Mouse (Mus musculus) Muller cell, postnatal 12 days (primary cell): ENCODE measurements around the gene Camk2n2.
A peak's percentile ranks its signal among the peaks of the same experiment; 100 is the strongest.

ENCODE experiments used
- DNase-seq: peaks from one replicate; pipeline ENCODE4 v3.0.0-alpha.2; 2015; ENCODE audit errors: inconsistent ontology term

Gene Camk2n2

DNA sequence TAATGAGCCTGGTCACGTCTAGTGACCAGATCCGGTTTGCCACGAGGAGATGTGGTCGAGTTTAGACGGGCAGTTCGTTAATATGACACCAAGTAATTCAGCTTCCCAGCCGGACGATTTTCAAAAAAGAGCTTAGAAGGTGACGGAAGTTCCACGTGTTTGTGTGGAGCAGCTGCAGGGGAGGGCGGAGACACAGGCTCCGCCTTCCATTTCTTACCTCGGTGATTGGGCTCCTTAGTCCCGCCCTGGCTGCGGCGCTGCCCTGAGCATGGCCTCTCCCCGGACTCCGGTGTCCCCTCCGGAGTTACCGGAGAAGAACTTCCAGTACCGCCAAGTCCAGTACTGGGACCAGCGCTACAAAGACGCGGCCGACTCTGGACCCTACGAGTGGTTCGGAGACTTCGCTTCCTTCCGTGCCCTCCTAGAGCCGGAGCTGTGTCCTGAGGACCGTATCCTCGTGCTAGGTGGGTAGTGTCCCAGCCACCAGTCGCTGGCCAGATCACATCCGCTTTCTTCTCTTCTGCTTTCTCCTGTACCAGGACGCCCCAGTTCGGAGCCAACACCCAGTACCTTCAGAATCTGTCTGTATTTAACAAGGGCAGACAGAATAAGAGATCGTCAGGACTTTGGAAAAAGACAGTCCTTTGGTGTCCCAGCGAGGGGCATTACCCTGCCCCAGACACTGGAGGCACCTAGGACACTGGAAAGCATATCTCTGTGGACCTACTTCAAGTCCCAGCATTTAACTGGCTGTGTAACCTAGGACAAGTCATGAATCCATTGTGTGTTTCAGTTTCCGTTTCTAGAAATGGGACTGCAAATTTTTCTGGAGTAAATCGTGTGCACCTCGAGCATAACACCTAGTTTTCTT, 9.5 kb downstream of the Camk2n2 start, which contains the start of the genes Eef1akmt4, Gm49333 and Alg3:
TSS of gene Eef1akmt4 (plus strand) at position 237 of the 871 bp plus-strand sequence.
TSS of gene Gm49333 (plus strand) at position 254 of the 871 bp plus-strand sequence.
TSS of gene Alg3 (minus strand) at position 379 of the 871 bp plus-strand sequence.
- DNase-seq, result peak; percentile 92

DNA sequence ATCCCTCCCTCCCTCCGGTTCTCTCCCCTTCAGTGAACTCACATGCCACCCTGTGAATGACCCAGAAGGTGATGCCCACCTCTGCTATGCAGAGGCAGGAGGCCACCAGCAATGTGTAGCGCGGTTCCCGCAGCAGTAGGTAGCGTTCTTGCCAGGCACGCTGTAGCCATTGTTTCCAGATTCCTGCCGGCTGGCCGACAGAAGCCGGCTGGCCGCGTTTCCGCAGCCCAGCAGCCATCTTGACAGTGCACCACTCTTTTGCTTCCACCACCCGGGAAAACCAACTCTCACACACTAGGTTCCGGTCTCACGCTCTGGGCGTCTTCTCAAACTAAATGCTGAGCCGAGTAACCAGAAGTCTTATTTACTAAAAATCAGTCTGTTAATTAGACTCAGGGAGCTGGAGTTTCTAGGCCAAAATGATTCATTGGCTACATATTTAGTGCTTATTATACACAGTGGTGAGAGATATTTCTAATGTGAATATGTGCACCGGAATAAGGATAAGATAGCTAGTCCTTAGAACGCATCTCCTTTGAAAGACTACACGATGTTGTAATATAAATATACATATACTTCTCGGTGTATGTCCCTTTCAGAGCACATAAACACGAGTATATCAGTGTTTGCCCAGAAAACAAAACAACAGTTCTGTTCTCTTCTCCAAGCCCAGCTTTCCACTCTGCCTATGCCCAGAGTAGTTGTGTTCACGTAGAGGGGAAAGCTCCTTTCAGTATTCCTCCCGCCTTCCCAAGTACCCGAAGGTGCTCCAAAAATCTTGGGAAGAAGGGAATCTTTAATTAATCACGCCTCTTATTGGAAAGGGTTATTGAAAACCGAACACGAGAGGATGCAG, 10.4 kb downstream of the Camk2n2 start:
- DNase-seq, result peak; percentile 84

DNA sequence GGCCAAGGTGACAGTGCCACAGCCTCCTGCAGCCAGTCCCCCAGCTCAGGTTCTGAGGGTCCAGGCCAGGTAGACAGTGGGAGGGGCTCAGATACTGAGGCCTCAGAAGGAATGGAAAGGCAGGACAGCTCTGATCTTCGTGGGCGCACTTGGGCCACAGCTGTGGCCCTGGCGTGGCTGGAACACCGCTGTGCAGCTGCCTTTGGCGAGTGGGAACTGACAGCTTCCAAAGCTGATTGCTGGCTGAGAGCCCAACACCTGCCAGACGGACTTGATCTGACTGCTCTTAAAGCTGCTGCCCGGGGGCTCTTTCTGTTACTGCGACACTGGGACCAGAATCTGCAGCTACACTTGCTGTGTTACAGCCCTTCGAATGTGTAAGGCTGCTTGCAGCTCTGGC, 16.4 kb downstream of the Camk2n2 start:
- DNase-seq, result no peak

DNA sequence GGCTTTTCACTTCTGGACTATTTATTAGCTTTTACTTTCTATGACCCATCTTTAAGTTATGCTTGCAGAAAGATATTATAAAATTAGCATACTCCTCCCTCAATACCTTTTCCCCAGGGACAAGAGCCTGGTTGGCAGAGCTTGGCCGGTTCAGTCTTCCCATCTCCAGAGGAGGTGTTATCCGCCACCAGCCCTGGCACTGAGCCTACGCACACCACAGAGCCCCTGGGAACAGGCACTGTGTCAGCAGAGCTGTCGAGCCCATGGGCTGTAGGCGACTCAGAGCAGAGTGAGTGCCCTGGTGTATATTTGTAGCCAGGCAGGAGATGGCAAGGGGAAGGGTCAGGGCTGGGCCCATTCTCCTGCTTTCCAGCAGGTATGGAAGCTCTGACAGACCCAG, 20.6 kb downstream of the Camk2n2 start:
- DNase-seq, result no peak

DNA sequence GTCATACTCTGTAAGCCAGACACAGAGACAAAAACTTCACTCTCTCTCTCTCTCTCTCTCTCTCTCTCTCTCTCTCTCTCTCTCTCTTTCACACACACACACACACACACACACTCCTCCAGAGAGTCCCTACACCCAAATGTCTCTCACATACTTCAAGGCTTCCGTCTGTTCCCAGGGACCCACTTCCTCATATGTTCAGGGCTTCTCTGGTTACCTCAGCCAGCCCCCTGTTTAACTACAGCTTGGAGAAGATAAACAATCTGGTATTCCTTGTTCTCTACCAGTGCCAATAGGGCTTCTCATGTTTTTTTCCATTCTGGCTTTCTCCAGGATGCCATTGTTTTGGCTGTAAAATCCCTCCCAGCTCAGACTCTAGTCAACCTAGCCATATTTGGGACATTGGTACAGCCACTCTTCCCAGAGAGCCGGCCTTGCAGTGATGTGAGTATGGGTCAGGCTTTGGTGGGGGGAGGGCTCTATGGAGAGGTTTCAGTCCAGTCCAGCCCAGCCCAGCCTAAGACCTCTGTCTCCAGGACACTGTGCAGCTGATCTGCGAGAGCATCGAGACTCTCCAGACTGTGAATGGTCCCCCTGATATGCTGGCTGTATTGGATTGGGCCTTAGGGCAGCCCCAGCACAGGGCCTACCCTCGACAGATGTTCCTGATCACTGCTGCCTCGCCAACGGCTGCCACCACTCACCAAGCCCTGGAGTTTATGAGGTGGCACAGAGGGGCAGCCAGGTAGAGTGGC, 24.2 kb downstream of the Camk2n2 start:
- DNase-seq, result no peak

GRCm38 (mm10) chr16:20595737-20596136, 25.4 kb downstream of the Camk2n2 start:
- DNase-seq, result no peak

DNA sequence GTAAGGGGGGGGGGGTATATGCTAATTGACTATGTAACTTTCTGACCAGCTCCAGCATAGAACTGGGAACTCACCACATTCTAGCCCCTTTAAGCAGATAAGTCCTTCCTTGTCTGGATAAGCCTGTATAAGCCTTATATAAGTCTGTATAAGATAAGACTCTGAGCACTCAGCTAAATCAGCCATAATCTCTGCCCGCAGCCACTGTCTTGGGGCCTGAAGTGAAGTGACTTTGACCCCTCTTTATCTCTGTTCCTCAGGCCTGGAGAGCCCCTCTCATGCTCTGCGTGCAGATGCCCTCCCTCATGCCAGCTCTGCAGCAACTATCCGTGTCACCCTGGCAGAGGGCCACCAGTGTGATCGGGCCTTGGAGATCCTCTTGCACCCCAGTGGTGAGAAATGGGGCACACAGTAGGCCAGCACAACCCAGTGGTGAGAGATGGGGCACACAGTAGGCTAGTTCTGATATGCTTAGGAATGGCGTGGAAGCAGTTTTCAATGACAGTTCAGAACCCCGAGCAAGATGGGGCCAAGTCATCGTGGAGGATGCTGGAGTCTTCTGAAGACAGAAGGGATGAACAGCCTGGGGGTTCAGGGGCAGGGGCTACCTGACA, 25.9 kb downstream of the Camk2n2 start:
- no peak for DNase-seq

GRCm38 (mm10) chr16:20591076-20591705, 29.9 kb downstream of the Camk2n2 start:
- no peak for DNase-seq

GRCm38 (mm10) chr16:20590680-20591038, 30.4 kb downstream of the Camk2n2 start:
- DNase-seq, result no peak

- peak; percentile 46 for DNase-seq
These were observed 31.0 kb downstream of the Camk2n2 start for GRCm38 (mm10) chr16:20589939-20590679.

DNA sequence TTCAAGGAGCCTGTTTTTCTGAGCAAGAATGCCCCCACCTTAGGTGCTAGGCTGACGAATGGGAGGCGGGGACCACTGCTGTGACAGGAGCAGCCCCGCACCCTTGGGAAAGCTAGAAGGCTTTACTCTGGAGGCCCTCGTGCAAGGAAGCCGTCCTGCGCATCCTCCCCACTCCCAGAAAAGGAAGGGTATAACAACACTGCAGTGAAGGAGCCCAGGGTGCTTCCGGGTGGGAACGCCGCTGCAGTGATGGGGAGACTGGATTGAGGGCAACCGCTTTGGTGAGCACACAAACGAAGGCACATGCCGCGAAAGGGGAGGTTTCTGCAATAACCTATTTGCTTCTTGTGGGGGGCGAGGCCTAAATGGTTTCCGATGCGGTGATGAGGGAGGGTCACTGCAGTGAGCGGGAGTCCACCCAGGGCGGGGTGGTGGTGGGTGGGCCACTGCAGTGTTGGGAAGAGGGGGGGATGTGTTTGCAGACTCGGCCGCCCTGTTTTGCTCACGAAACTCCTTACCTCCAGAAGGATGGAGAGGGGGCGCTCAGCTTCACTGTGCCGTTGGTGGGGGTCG, 31.6 kb downstream of the Camk2n2 start, which contains the start of gene Vwa5b2:
TSS of gene Vwa5b2 (plus strand) at position 106 of the 573 bp plus-strand sequence.
- no peak for DNase-seq
